Mouse (Mus musculus) kidney, postnatal 25 days (tissue): ENCODE data around the gene 0610012G03Rik.
"Not testable (repeated sequence)": the region's sequence is repeated elsewhere in the genome, so short reads cannot be mapped to it uniquely, and the experiment has no call there.

ENCODE experiments used
- DNase-seq, 2 experiments: peaks; one replicate each; pipeline ENCODE4 v3.0.0; 2021; ENCODE audit warnings: mixed read lengths in 2 of 2

0610012G03Rik gene

GRCm38 (mm10) chr16:31948345-31948774, at the start of gene 0610012G03Rik, which contains the start of gene Ncbp2:
TSS of gene 0610012G03Rik (minus strand) at chr16:31948494.
TSS of gene Ncbp2 (plus strand) at chr16:31948513.
- DNase-seq = peak; percentile 98

- no peak for DNase-seq
Measured at GRCm38 (mm10) chr16:31996371-31996770, 48.1 kb upstream of the 0610012G03Rik start.

- DNase-seq = no peak
Measured at GRCm38 (mm10) chr16:31993946-31994345, 45.7 kb upstream of the 0610012G03Rik start.

GRCm38 (mm10) chr16:31993195-31993594, 44.9 kb upstream of the 0610012G03Rik start:
- DNase-seq = no peak

- DNase-seq = no peak
Measured at GRCm38 (mm10) chr16:31992039-31992438, 43.7 kb upstream of the 0610012G03Rik start.

- DNase-seq = no peak
Measured at GRCm38 (mm10) chr16:31980946-31981345, 32.7 kb upstream of the 0610012G03Rik start.

GRCm38 (mm10) chr16:31979501-31979900, 31.2 kb upstream of the 0610012G03Rik start:
- DNase-seq = no peak

- no peak for DNase-seq
Measured at GRCm38 (mm10) chr16:31975258-31975657, 27.0 kb upstream of the 0610012G03Rik start.

- no peak for DNase-seq
Measured at GRCm38 (mm10) chr16:31963224-31963623, 14.9 kb upstream of the 0610012G03Rik start.

- DNase-seq = no peak
Measured at GRCm38 (mm10) chr16:31947901-31948316, 385 bp downstream of the 0610012G03Rik start.

GRCm38 (mm10) chr16:31947333-31947732, 961 bp downstream of the 0610012G03Rik start:
- DNase-seq = peak in 1 of 2 experiments; percentile 16

- not testable (repeated sequence) for DNase-seq
Measured at GRCm38 (mm10) chr16:31945986-31946385, 2.3 kb downstream of the 0610012G03Rik start.

- DNase-seq = peak in 1 of 2 experiments; percentile 29
Measured at GRCm38 (mm10) chr16:31945372-31945771, 2.9 kb downstream of the 0610012G03Rik start.

- no peak for DNase-seq
Measured at GRCm38 (mm10) chr16:31944698-31945255, 3.5 kb downstream of the 0610012G03Rik start.

- peak; percentile 83 to 87 for DNase-seq
Measured at GRCm38 (mm10) chr16:31943980-31944379, 4.3 kb downstream of the 0610012G03Rik start.

- DNase-seq = no peak
Measured at GRCm38 (mm10) chr16:31940586-31940985, 7.7 kb downstream of the 0610012G03Rik start.

GRCm38 (mm10) chr16:31938856-31939255, 9.4 kb downstream of the 0610012G03Rik start:
- DNase-seq = no peak

GRCm38 (mm10) chr16:31936568-31936967, 11.7 kb downstream of the 0610012G03Rik start:
- no peak for DNase-seq

GRCm38 (mm10) chr16:31935091-31935979, 13.0 kb downstream of the 0610012G03Rik start:
- no peak for DNase-seq

GRCm38 (mm10) chr16:31934550-31935010, 13.7 kb downstream of the 0610012G03Rik start:
- no peak for DNase-seq

GRCm38 (mm10) chr16:31933751-31934549, 14.3 kb downstream of the 0610012G03Rik start, which contains the start of gene Pigz:
TSS of gene Pigz (plus strand) at chr16:31933851.
- peak; percentile 52 to 71 for DNase-seq

GRCm38 (mm10) chr16:31932840-31933697, 15.2 kb downstream of the 0610012G03Rik start:
- DNase-seq = peak; percentile 81 to 87
